Mouse (Mus musculus) spleen, adult 2 months (tissue): ENCODE results near the gene Usp24. TPM values are rescaled to one million over a fixed set of nuclear protein-coding genes. Genes with fewer than 3 reads are reported as not detected.

Source experiments
- DNase-seq, 2 experiments: peaks; one replicate each; pipeline versions ENCODE4 v3.0.0 to v3.0.0-alpha.2; 2012 to 2021; ENCODE audit warnings: low spot score in 2 of 2, low read depth in 1 of 2
- H3K27ac ChIP-seq: fragments of 200-500 bp; 2 replicates; pipeline ENCODE4 v1.5.1; 2012; ENCODE audit warnings: low read length, inconsistent platforms; ENCODE audit not compliant: insufficient read depth
- H3K27me3 ChIP-seq: fragments of 200-500 bp; 2 replicates; pipeline ENCODE4 v1.6.1; 2012; ENCODE audit warnings: mild to moderate bottlenecking, moderate library complexity, low read length, inconsistent platforms; ENCODE audit not compliant: control insufficient read depth, insufficient read depth
- H3K36me3 ChIP-seq: fragments of 200-500 bp; 2 replicates; pipeline ENCODE4 v1.6.1; 2012; ENCODE audit warnings: mild to moderate bottlenecking, low read length, inconsistent platforms; ENCODE audit not compliant: control insufficient read depth, insufficient read depth
- H3K4me1 ChIP-seq: fragments of 200-500 bp; 2 replicates; pipeline ENCODE4 v1.6.1; 2011; ENCODE audit warnings: inconsistent platforms; ENCODE audit not compliant: control insufficient read depth, insufficient read depth, insufficient read length
- H3K4me3 ChIP-seq: fragments of 200-500 bp; 2 replicates; pipeline ENCODE4 v1.5.1; 2011; ENCODE audit warnings: mild to moderate bottlenecking, inconsistent platforms; ENCODE audit not compliant: insufficient read depth, insufficient read length; ENCODE audit errors: extremely low read depth
- CTCF ChIP-seq: fragments of 200-500 bp; IDR thresholded peaks from 2 replicates; pipeline ENCODE4 v1.5.1; 2011; ENCODE audit warnings: mild to moderate bottlenecking, inconsistent platforms; ENCODE audit not compliant: insufficient read depth, insufficient read length, insufficient replicate concordance; ENCODE audit errors: extremely low read depth
- POLR2A ChIP-seq: fragments of 200-500 bp; IDR thresholded peaks from 2 replicates; pipeline ENCODE4 v1.6.1; 2011; ENCODE audit warnings: low read depth, low read length, inconsistent platforms
- WGBS: fragments of 180-500 bp; shearing (Covaris S2); methylation state at CpG from one replicate; pipeline ENCODE4 v1.1.7; 2018; 5-methylcytosine and 5-hydroxymethylcytosine counted together
- polyA plus RNA-seq: library from polyadenylated mRNA; depleted of rRNA; stranded (reverse); fragments of >200 nt; gene quantifications from 2 replicates; pipeline ENCODE4 v1.2.3, GENCODE M21; 2012

Usp24 gene
- polyA plus RNA-seq, 1 experiment = 12.1 TPM

DNA sequence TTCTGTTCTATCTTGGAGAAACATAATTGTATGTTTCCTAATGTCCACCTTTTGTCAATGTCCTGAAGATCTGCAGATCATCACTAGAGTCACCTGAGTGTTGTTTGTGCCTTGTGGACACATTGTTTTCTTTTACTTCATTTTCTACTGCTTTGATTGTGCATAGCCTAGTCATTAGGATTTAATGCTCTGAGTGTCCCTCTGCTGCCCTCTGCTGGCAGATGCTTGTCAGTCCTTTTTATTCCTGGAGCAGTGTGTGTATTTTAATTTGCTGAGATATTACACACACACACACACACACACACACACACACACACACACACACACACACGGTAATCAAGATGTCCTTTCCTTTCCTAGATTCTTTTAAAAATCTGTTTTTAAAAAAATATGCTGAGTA is 59.8 kb downstream of the Usp24 start:
- H3K27me3 ChIP-seq = no peaks in the 10 kb centered on the region
- DNase-seq = peak; percentile 53 to 73
- no peak overlapping the region for H3K27ac ChIP-seq
- no peak overlapping the region for H3K4me3 ChIP-seq
- peaks cover 45% of the 10 kb centered on the region for H3K36me3 ChIP-seq
- no peaks in the 10 kb centered on the region for H3K4me1 ChIP-seq
- TF ChIP-seq POLR2A (no peak), CTCF (peak; percentile 65; the same call in 1 of the 2 replicates)
- WGBS = 13% methylated on average over 1 of the region's 1 CpGs

- Histone ChIP-seq H3K27me3 (no peaks in the 10 kb centered on the region), H3K27ac (no peak overlapping the region), H3K4me1 (no peaks in the 10 kb centered on the region), H3K36me3 (peaks cover 48% of the 10 kb centered on the region), H3K4me3 (no peak overlapping the region)
- no peak for TF ChIP-seq CTCF
- no peak for TF ChIP-seq POLR2A
- no peak for DNase-seq
- WGBS = 96% methylated on average over 14 of the region's 14 CpGs
Measured at GRCm38 (mm10) chr4:106378839-106379572, 63.0 kb downstream of the Usp24 start.

GRCm38 (mm10) chr4:106381131-106381530 is 65.1 kb downstream of the Usp24 start:
- H3K36me3 ChIP-seq = peaks cover 53% of the 10 kb centered on the region
- no peak for DNase-seq
- H3K4me1 ChIP-seq = no peaks in the 10 kb centered on the region
- H3K4me3 ChIP-seq = no peak overlapping the region
- H3K27ac ChIP-seq = no peak overlapping the region
- no peak for TF ChIP-seq CTCF
- no peak for TF ChIP-seq POLR2A
- WGBS = 94% methylated on average over 5 of the region's 5 CpGs
- no peaks in the 10 kb centered on the region for H3K27me3 ChIP-seq

DNA sequence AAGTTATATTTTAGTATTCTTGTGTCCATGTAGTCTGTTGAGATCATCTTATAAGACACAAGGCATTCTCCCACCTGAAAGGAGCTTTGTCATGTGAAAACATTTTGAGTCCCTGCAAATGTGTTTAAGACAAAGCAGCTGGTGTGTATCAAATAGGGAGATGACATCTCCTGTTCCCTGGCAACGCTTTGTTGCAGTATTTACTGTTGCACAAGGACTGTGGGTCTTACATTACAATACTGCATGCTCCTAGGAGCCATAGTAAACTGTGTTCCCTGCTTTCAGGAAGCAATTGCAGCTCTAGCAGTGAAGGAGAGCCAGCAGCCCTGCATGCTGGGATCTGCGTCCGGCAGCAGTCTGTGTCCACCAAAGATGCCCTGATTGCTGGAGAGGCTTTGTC is 73.9 kb downstream of the Usp24 start:
- no peaks in the 10 kb centered on the region for H3K27me3 ChIP-seq
- H3K4me1 ChIP-seq = no peaks in the 10 kb centered on the region
- H3K4me3 ChIP-seq = no peak overlapping the region
- TF ChIP-seq CTCF = no peak
- no peak for TF ChIP-seq POLR2A
- H3K36me3 ChIP-seq = peaks cover 51% of the 10 kb centered on the region
- DNase-seq = no peak
- no peak overlapping the region for H3K27ac ChIP-seq
- 94% methylated on average over 3 of the region's 3 CpGs for WGBS

GRCm38 (mm10) chr4:106409621-106410020 is 93.6 kb downstream of the Usp24 start:
- Histone ChIP-seq H3K4me3 (no peak overlapping the region), H3K27me3 (no peaks in the 10 kb centered on the region), H3K4me1 (no peaks in the 10 kb centered on the region), H3K36me3 (peaks cover 48% of the 10 kb centered on the region), H3K27ac (no peak overlapping the region)
- no peak for DNase-seq
- 96% methylated on average over 14 of the region's 14 CpGs for WGBS
- no peak for TF ChIP-seq CTCF

DNA sequence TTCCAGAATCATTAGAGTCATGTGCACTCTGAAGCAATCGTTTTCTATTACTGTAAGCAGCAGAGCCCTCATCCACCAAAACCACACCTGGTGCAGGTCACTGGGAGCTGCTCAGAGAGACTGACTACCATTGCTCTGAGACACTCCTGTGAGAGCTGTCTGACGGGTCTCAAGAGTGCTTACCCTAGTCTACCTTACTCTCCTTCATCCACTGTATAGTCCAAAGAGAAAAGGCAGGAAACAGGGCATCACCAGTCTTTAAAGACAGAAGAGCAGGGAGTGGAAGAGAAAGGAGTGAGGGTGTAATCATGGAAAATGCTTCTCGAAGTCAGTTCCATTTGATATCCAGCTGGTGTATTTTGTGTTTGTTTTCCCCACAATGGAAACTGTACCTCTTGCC is 103.2 kb downstream of the Usp24 start:
- no peak for TF ChIP-seq POLR2A
- no peak for TF ChIP-seq CTCF
- DNase-seq = no peak
- Histone ChIP-seq H3K4me3 (no peak overlapping the region), H3K4me1 (no peaks in the 10 kb centered on the region), H3K27ac (no peak overlapping the region), H3K27me3 (no peaks in the 10 kb centered on the region), H3K36me3 (peaks cover 45% of the 10 kb centered on the region)
- 89% methylated on average over 3 of the region's 3 CpGs for WGBS

GRCm38 (mm10) chr4:106419791-106420190 is 103.8 kb downstream of the Usp24 start:
- no peak overlapping the region for H3K27ac ChIP-seq
- peaks cover 49% of the 10 kb centered on the region for H3K36me3 ChIP-seq
- 93% methylated on average over 6 of the region's 6 CpGs for WGBS
- no peak for TF ChIP-seq POLR2A
- no peak for TF ChIP-seq CTCF
- H3K27me3 ChIP-seq = no peaks in the 10 kb centered on the region
- no peaks in the 10 kb centered on the region for H3K4me1 ChIP-seq
- H3K4me3 ChIP-seq = no peak overlapping the region
- DNase-seq = no peak
